Mouse (Mus musculus): Measurements from ENCODE around the gene Aipl1.

DNA sequence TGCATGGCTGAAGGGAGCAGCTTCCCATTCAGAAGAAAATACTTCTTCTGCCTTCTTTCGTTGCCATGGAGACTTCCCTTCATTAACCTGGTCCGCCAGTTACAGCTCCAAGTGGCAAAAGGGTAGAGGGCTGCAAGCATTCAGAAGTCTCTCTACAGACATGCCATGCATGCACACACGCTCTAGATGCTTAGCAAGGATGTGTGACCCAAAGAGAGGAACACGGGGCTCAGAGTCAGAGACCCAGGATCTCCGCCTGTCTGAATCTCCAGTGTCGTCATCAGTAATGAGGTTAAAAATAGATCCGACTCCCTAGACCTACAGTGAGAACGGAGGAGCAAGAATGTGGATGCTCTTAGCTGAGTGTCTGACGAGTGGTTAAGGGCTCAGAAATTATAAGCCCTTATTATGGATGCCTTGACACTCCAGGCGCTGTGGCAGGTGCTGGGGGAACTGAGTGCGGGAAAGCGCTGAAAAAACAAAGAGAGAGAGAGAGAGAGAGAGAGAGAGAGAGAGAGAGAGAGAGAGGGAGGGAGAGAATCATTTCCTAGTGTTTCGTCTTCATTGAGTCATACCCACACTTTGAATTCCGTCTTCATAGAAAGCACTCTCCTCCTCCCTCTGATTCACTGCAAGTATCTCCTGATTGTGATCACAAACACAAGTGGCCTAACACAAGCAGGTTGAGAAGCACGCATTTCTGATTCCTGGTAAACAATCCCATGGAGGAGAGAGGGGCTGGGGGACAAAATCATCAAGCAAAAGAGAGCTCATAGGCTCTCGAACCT lies 2.5 kb upstream of the Aipl1 start:
- TF ChIP-seq CTCF (IDR thresholded peaks at IDR 0.05; ENCODE audit: low read depth) (no peak), EP300 (IDR thresholded peaks at IDR 0.05; ENCODE audit: low read depth) (no peak)

Measured in liver, postnatal 0 days (tissue).